Mouse (Mus musculus) myocyte (in vitro differentiated cells): ENCODE results near the gene Synm. TPM values are rescaled to one million over a fixed set of nuclear protein-coding genes. Genes with fewer than 3 reads are reported as not detected.

Experiments
- H3K27me3 ChIP-seq: one replicate; pipeline ENCODE4 v1.6.1; 2011; ENCODE audit not compliant: control insufficient read depth, insufficient read depth, insufficient read length
- H3K36me3 ChIP-seq: one replicate; pipeline ENCODE4 v1.6.1; 2011; ENCODE audit not compliant: control insufficient read depth, insufficient read depth
- H3K4me2 ChIP-seq: one replicate; pipeline ENCODE4 v1.6.1; 2011; ENCODE audit warnings: low read depth, control low read depth
- H3K4me3 ChIP-seq: one replicate; pipeline ENCODE4 v1.5.1; 2011; ENCODE audit warnings: mild to moderate bottlenecking, control low read depth, moderate library complexity
- H3K79me2 ChIP-seq: one replicate; pipeline ENCODE4 v1.6.1; 2011; ENCODE audit not compliant: control insufficient read depth, insufficient read depth
- H3ac ChIP-seq: one replicate; pipeline ENCODE4 v1.6.1; 2011; ENCODE audit not compliant: control insufficient read depth, insufficient read length
- CEBPB ChIP-seq: IDR thresholded peaks from 2 replicates; pipeline ENCODE4 v1.6.1; 2011; ENCODE audit warnings: mild to moderate bottlenecking, moderate library complexity; ENCODE audit not compliant: poor library complexity, insufficient read depth, severe bottlenecking
- E2F4 ChIP-seq: IDR thresholded peaks from one replicate; pipeline ENCODE4 v1.6.1; 2011; ENCODE audit warnings: mild to moderate bottlenecking, control low read depth, moderate library complexity; ENCODE audit not compliant: insufficient read depth
- MAX ChIP-seq: IDR thresholded peaks from one replicate; pipeline ENCODE4 v1.6.1; 2011; ENCODE audit warnings: low read depth, mild to moderate bottlenecking, control low read depth
- MYOD1 ChIP-seq, 3 experiments: IDR thresholded peaks; one replicate each; pipeline ENCODE4 v1.6.1; 2011; ENCODE audit warnings: control low read depth in 2 of 3, low read depth in 2 of 3, mild to moderate bottlenecking in 2 of 3, moderate library complexity in 1 of 3; ENCODE audit not compliant: insufficient read length in 2 of 3, control insufficient read depth in 1 of 3
- MYOG ChIP-seq, 3 experiments: IDR thresholded peaks; one replicate each; pipeline ENCODE4 v1.6.1; 2011; ENCODE audit warnings: control low read depth in 2 of 3, low read depth in 2 of 3, mild to moderate bottlenecking in 2 of 3; ENCODE audit not compliant: insufficient read length in 2 of 3, control insufficient read depth in 1 of 3, insufficient read depth in 1 of 3
- POLR2A ChIP-seq: IDR thresholded peaks from one replicate; pipeline ENCODE4 v1.6.1; 2011; ENCODE audit warnings: low read depth, mild to moderate bottlenecking, control low read depth, moderate library complexity; ENCODE audit not compliant: insufficient read length
- POLR2AphosphoS2 ChIP-seq: IDR thresholded peaks from one replicate; pipeline ENCODE4 v1.6.1; 2011; ENCODE audit warnings: low read depth, control low read depth; ENCODE audit not compliant: insufficient read length
- REST ChIP-seq: IDR thresholded peaks from one replicate; pipeline ENCODE4 v1.6.1; 2011; ENCODE audit warnings: mild to moderate bottlenecking, control low read depth, moderate library complexity; ENCODE audit not compliant: insufficient read depth, insufficient read length
- SRF ChIP-seq: IDR thresholded peaks from one replicate; pipeline ENCODE4 v1.6.1; 2011; ENCODE audit warnings: low read depth; ENCODE audit not compliant: control insufficient read depth, insufficient read length
- TCF12 ChIP-seq: IDR thresholded peaks from one replicate; pipeline ENCODE4 v1.6.1; 2011; ENCODE audit warnings: mild to moderate bottlenecking, control low read depth; ENCODE audit not compliant: poor library complexity, insufficient read depth, severe bottlenecking
- TCF3 ChIP-seq: IDR thresholded peaks from one replicate; pipeline ENCODE4 v1.6.1; 2011; ENCODE audit warnings: low read depth, control low read depth; ENCODE audit not compliant: insufficient read length
- USF1 ChIP-seq: IDR thresholded peaks from one replicate; pipeline ENCODE4 v1.6.1; 2011; ENCODE audit warnings: low read depth, mild to moderate bottlenecking, control low read depth, moderate library complexity
- polyA plus RNA-seq: library from polyadenylated mRNA; unstranded; fragments of >200 nt; fragmentation: generic; extraction: Trizol; gene quantifications from one replicate; pipeline ENCODE4 v1.2.1, GENCODE M21; 2012; ENCODE audit warnings: missing spikeins

The Synm gene
- 0.46 TPM for polyA plus RNA-seq

DNA sequence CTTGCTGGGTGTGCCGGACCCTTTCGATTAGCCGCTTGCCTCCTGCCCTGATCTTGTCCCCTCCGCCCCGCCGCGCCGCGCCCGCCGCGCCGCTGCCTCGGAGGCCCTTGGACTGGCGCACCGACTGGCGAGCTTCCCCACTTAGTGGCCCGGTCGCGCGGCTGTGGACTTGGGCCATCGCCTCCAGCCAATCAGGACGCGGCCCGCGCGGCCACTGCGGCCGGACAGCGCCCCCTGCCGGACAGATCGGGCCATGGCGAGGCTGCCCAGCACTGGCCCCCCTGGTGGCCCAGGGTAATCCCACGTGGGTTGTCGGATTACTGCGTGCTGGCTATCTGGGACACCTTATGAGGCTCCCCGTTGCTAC lies at the start of gene Synm:
Synm (minus strand) TSS at position 114 of the 367 bp plus-strand sequence.
- H3K4me2 ChIP-seq = peak within 1 kb of the TSS; percentile 98
- no peaks in the 10 kb centered on the region for H3K36me3 ChIP-seq
- peaks cover 25% of the 10 kb centered on the region for H3K27me3 ChIP-seq
- H3K79me2 ChIP-seq = no peaks in the 10 kb centered on the region
- TF ChIP-seq POLR2AphosphoS2 (no peak), TCF3 (no peak), MYOD1 (IDR thresholded peaks at IDR 0.05; ENCODE audit: control insufficient read depth in 1 of 3, insufficient read length in 2 of 3, low read depth in 2 of 3) (peak in 1 of 3 experiments; percentile 10), POLR2A (peak; percentile 23), MYOG (IDR thresholded peaks at IDR 0.05; ENCODE audit: control insufficient read depth in 1 of 3, insufficient read depth in 1 of 3, insufficient read length in 2 of 3, low read depth in 2 of 3) (peak in 1 of 3 experiments; percentile 17)
- no peak within 1 kb of the TSS for H3K4me3 ChIP-seq
- H3ac ChIP-seq = peak within 1 kb of the TSS; percentile 48

DNA sequence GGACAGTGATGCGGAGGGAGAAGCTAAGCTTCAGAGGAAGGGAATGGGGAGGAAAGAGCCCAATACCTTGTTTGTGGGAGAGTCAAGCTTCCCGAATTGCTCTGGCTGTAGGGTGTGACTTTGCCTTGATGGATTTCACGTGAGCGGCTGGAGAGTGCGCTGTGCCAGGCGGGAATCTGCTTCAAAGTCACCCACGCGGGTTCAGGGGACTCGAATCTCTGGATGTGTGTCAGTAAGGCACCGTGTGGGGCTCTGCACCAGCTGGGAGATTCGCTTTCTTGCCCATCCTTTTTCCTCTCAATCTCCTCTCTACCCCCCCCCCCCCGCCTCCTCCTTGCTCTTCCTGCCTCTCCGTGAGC lies 44.3 kb upstream of the Synm start:
- Histone ChIP-seq H3K4me2 (no peak overlapping the region), H3K27me3 (peaks cover 26% of the 10 kb centered on the region), H3ac (no peak overlapping the region), H3K36me3 (no peaks in the 10 kb centered on the region), H3K4me3 (no peak overlapping the region), H3K79me2 (no peaks in the 10 kb centered on the region)
- TF ChIP-seq SRF = no peak
- TF ChIP-seq TCF12 = no peak
- TF ChIP-seq REST = no peak
- no peak for TF ChIP-seq E2F4
- TF ChIP-seq TCF3 = no peak
- TF ChIP-seq POLR2AphosphoS2 = no peak
- TF ChIP-seq MYOD1 (IDR thresholded peaks at IDR 0.05; ENCODE audit: control insufficient read depth in 1 of 3, insufficient read length in 2 of 3, low read depth in 2 of 3) = no peak
- TF ChIP-seq USF1 = no peak
- no peak for TF ChIP-seq CEBPB

DNA sequence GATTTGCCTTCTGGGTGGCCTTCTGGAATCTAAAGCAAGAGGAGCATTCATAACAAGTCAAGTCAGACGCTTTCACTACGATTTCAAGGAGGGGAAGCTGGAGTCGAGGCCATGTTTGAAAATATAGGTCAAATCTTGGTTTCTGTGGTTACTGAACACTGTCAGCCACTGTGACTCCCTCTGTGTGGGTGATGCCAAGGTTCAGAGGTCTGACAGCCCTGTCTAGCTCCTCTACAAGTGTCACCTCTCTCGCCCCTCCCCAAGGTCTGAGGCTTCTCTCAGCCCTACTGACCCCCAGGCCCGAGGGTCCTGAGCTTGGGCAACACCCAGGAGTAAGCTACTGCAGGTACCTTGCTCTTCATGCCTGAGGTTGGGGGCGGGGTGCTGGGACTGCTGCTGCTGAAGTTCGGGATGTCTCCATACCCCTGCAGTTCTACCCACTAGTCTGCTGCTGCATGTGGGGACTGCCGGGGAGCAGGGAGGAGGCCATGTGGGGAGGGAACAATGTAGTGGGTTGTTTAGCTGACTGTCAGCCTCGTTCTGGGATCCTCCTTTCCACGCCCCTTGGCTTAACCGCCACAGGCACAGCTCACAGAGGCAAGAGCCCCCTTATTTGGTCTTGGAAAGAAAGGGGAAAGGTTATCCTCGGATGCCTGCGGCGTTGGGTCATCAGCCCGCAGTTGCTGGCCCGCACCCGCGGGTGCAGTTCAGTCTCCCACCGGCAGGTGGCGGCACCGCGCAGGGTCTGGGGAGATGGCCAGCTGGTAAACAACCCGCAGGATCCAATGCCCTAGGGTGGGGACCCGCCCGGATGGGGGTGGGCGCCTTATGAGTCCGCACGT lies 43.7 kb upstream of the Synm start:
- TF ChIP-seq POLR2A = no peak
- no peak for TF ChIP-seq MYOG (IDR thresholded peaks at IDR 0.05; ENCODE audit: control insufficient read depth in 1 of 3, insufficient read depth in 1 of 3, insufficient read length in 2 of 3, low read depth in 2 of 3)
- TF ChIP-seq TCF12 = no peak
- no peak for TF ChIP-seq POLR2AphosphoS2
- no peak for TF ChIP-seq REST
- no peak for TF ChIP-seq USF1
- no peak for TF ChIP-seq CEBPB
- no peak for TF ChIP-seq MAX
- no peak for TF ChIP-seq E2F4
- TF ChIP-seq TCF3 = no peak
- no peak for TF ChIP-seq SRF
- no peak for TF ChIP-seq MYOD1 (IDR thresholded peaks at IDR 0.05; ENCODE audit: control insufficient read depth in 1 of 3, insufficient read length in 2 of 3, low read depth in 2 of 3)

GRCm38 (mm10) chr7:67801022-67801421 lies 41.5 kb upstream of the Synm start:
- H3ac ChIP-seq = no peak overlapping the region
- no peak for TF ChIP-seq MYOG (IDR thresholded peaks at IDR 0.05; ENCODE audit: control insufficient read depth in 1 of 3, insufficient read depth in 1 of 3, insufficient read length in 2 of 3, low read depth in 2 of 3)
- no peak for TF ChIP-seq USF1
- no peak for TF ChIP-seq MYOD1 (IDR thresholded peaks at IDR 0.05; ENCODE audit: control insufficient read depth in 1 of 3, insufficient read length in 2 of 3, low read depth in 2 of 3)
- no peak for TF ChIP-seq REST
- TF ChIP-seq E2F4 = no peak
- TF ChIP-seq POLR2AphosphoS2 = no peak
- TF ChIP-seq TCF12 = no peak
- no peak for TF ChIP-seq TCF3
- no peak for TF ChIP-seq MAX
- no peak for TF ChIP-seq POLR2A
- TF ChIP-seq SRF = no peak
- TF ChIP-seq CEBPB = no peak
- H3K27me3 ChIP-seq = peaks cover 19% of the 10 kb centered on the region
- H3K4me3 ChIP-seq = no peak overlapping the region
- H3K36me3 ChIP-seq = no peaks in the 10 kb centered on the region
- no peak overlapping the region for H3K4me2 ChIP-seq
- no peaks in the 10 kb centered on the region for H3K79me2 ChIP-seq

More for the DNA sequence above, 43.7 kb upstream of the Synm start:
- Histone ChIP-seq H3K4me2 (no peak overlapping the region), H3ac (no peak overlapping the region), H3K4me3 (no peak overlapping the region), H3K27me3 (peaks cover 22% of the 10 kb centered on the region), H3K79me2 (no peaks in the 10 kb centered on the region), H3K36me3 (no peaks in the 10 kb centered on the region)

DNA sequence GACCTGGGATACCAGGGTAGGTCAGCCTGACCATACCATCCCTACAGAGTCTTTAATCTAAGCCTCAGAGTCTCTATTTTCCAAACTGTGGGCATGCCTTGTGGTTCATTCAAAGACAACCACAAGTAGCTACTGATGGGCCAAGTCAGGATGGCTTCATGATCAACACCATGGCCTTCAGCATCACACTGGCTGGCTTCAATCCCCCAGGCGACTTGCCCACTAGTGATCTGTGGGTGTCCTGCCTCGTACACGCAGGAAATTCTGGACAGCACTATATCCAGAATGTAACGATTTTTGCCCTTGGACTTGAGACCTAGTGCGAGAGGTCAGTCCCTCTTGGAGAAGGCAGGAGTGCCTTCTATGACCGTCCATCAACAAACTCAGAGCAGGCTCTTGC lies 41.0 kb upstream of the Synm start:
- H3ac ChIP-seq = no peak overlapping the region
- H3K4me3 ChIP-seq = no peak overlapping the region
- no peak overlapping the region for H3K4me2 ChIP-seq
- peaks cover 14% of the 10 kb centered on the region for H3K27me3 ChIP-seq
- no peaks in the 10 kb centered on the region for H3K79me2 ChIP-seq
- no peaks in the 10 kb centered on the region for H3K36me3 ChIP-seq
- no peak for TF ChIP-seq POLR2A
- no peak for TF ChIP-seq REST
- no peak for TF ChIP-seq TCF12
- no peak for TF ChIP-seq MYOG (IDR thresholded peaks at IDR 0.05; ENCODE audit: control insufficient read depth in 1 of 3, insufficient read depth in 1 of 3, insufficient read length in 2 of 3, low read depth in 2 of 3)
- no peak for TF ChIP-seq SRF
- TF ChIP-seq USF1 = no peak
- no peak for TF ChIP-seq TCF3
- TF ChIP-seq CEBPB = no peak
- no peak for TF ChIP-seq MAX
- no peak for TF ChIP-seq POLR2AphosphoS2
- TF ChIP-seq MYOD1 (IDR thresholded peaks at IDR 0.05; ENCODE audit: control insufficient read depth in 1 of 3, insufficient read length in 2 of 3, low read depth in 2 of 3) = no peak
- TF ChIP-seq E2F4 = no peak
